ENCODE assay signal across 16 mouse cellular contexts in the genomic region with DNA sequence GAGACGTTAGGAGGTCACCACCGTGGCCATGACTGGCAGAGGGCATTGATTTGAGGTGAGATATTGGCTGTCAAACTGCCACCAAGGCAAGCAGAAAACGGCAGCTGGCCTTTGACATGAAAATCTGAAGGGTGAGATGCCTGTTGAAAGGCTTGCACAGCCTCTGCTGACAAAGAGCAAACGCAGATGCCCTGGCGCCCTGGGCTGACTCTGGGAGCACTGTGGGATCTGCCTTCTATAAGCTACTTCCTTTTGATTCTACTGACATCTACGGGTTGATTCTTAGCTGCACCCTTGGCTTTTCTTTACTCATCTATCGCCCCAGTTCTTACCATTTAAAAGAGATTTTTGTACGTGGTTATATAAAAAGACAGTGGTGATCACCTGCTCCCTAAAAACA.
DNase-seq lines count a peak whose midpoint lies in the region; ATAC-seq and TF ChIP-seq lines count a peak whose summit lies in the region.
"Had no signal": no experiment of that assay in that cellular context is flagged by ENCODE, and none has a peak within 500 bp of the region (broad histone marks: within the 10 kb centered on the region; RNA-seq: fewer than 3 reads in every experiment).

No protein-coding gene starts in this region.

- no peaks in the 10 kb centered on the region for H3K27me3 ChIP-seq in intestine, postnatal 0 days (replicated peaks; ENCODE audit: control insufficient read depth, insufficient read depth, low read length)
- no peaks in the 10 kb centered on the region for H3K27me3 ChIP-seq in intestine, embryonic 15.5 days (replicated peaks)
- H3K27me3 ChIP-seq in embryonic facial prominence, embryonic 11.5 days (ENCODE audit: control insufficient read depth, insufficient read depth, low read length): no peaks in the 10 kb centered on the region
- H3K27me3 ChIP-seq: forebrain, embryonic 13.5 days; limb, embryonic 15.5 days had no signal

- 30% methylated on average over 8 of the region's 8 CpGs for WGBS in intestine, postnatal 0 days
- WGBS in intestine, embryonic 15.5 days: 29% methylated on average over 8 of the region's 8 CpGs
- WGBS in embryonic facial prominence, embryonic 11.5 days: 45% methylated on average over 8 of the region's 8 CpGs

- H3K4me3 ChIP-seq in intestine, postnatal 0 days (ENCODE audit: low read depth, low read length): no peak overlapping the region
- no peak overlapping the region for H3K4me3 ChIP-seq in intestine, embryonic 15.5 days (replicated peaks)
- H3K4me3 ChIP-seq in embryonic facial prominence, embryonic 11.5 days (ENCODE audit: low read depth, low read length): no peak overlapping the region
- H3K4me3 ChIP-seq: forebrain, embryonic 13.5 days; gastrocnemius, adult 2 months; limb, embryonic 15.5 days; megakaryocyte, embryonic 14.5 days; myocyte had no signal

- H3K36me3 ChIP-seq in intestine, postnatal 0 days (ENCODE audit: control insufficient read depth, insufficient read depth): no peaks in the 10 kb centered on the region
- H3K36me3 ChIP-seq in intestine, embryonic 15.5 days: no peaks in the 10 kb centered on the region
- no peaks in the 10 kb centered on the region for H3K36me3 ChIP-seq in embryonic facial prominence, embryonic 11.5 days (replicated peaks; ENCODE audit: control insufficient read depth, insufficient read depth, low read depth, low read length)
- H3K36me3 ChIP-seq: limb, embryonic 15.5 days had no signal

- peak; percentile 47 for TF ChIP-seq CTCF in intestine, postnatal 0 days (IDR thresholded peaks at IDR 0.05; ENCODE audit: low read depth)

- H3K4me2 ChIP-seq in intestine, postnatal 0 days (replicated peaks; ENCODE audit: low read depth): no peak overlapping the region
- H3K4me2 ChIP-seq in intestine, embryonic 15.5 days (replicated peaks): no peak overlapping the region
- H3K4me2 ChIP-seq in embryonic facial prominence, embryonic 11.5 days (ENCODE audit: low read depth, low read length): no peak overlapping the region
- H3K4me2 ChIP-seq: forebrain, embryonic 13.5 days; limb, embryonic 15.5 days had no signal

- H3K4me1 ChIP-seq in intestine, postnatal 0 days (replicated peaks; ENCODE audit: control insufficient read depth, insufficient read depth, low read length): no peaks in the 10 kb centered on the region
- H3K4me1 ChIP-seq in intestine, embryonic 15.5 days (replicated peaks): no peaks in the 10 kb centered on the region
- no peaks in the 10 kb centered on the region for H3K4me1 ChIP-seq in embryonic facial prominence, embryonic 11.5 days (ENCODE audit: control insufficient read depth, insufficient read depth, low read length)
- H3K4me1 ChIP-seq: forebrain, embryonic 13.5 days; limb, embryonic 15.5 days had no signal

- ATAC-seq in intestine, postnatal 0 days: no peak
- ATAC-seq in intestine, embryonic 15.5 days: no peak
- ATAC-seq in embryonic facial prominence, embryonic 11.5 days (replicated peaks; ENCODE audit: insufficient number of reproducible peaks, low FRiP score, low TSS enrichment, low read depth): no peak
- ATAC-seq: forebrain, embryonic 13.5 days; inflammation-experienced regulatory T-cells, adult 6 months had no signal

- no peak overlapping the region for H3K9ac ChIP-seq in intestine, postnatal 0 days (ENCODE audit: low read depth, low read length)
- H3K9ac ChIP-seq in intestine, embryonic 15.5 days: no peak overlapping the region
- H3K9ac ChIP-seq in embryonic facial prominence, embryonic 11.5 days (replicated peaks; ENCODE audit: low read length): no peak overlapping the region
- H3K9ac ChIP-seq: forebrain, embryonic 13.5 days; limb, embryonic 15.5 days had no signal

- DNase-seq in brain, adult 2 months (ENCODE audit: low read depth, low spot score): peak; percentile 3
- peak; percentile 39 for DNase-seq in embryonic facial prominence, embryonic 11.5 days (ENCODE audit: low spot score)
- DNase-seq in thymus, postnatal 14 days: peak; percentile 66
- DNase-seq in right cerebral cortex, postnatal 14 days: no peak
- DNase-seq in frontal cortex, postnatal 14 days (ENCODE audit: low spot score in 2 of 2): no peak
- DNase-seq: adrenal gland, postnatal 25 days; cerebellum, postnatal 14 days; gastrocnemius, adult 2 months; kidney, postnatal 14 days had no signal

- H3K9me3 ChIP-seq in intestine, postnatal 0 days (ENCODE audit: control insufficient read depth): no peaks in the 10 kb centered on the region
- no peaks in the 10 kb centered on the region for H3K9me3 ChIP-seq in intestine, embryonic 15.5 days
- H3K9me3 ChIP-seq in embryonic facial prominence, embryonic 11.5 days (replicated peaks; ENCODE audit: control insufficient read depth, low read length): no peaks in the 10 kb centered on the region
- H3K9me3 ChIP-seq: forebrain, embryonic 13.5 days; limb, embryonic 15.5 days; megakaryocyte, embryonic 14.5 days had no signal

- H3K27ac ChIP-seq in intestine, postnatal 0 days (ENCODE audit: low read depth, low read length): no peak overlapping the region
- H3K27ac ChIP-seq in intestine, embryonic 15.5 days: no peak overlapping the region
- no peak overlapping the region for H3K27ac ChIP-seq in embryonic facial prominence, embryonic 11.5 days (replicated peaks; ENCODE audit: low read depth, low read length)
- H3K27ac ChIP-seq: forebrain, embryonic 13.5 days; gastrocnemius, adult 2 months; limb, embryonic 15.5 days had no signal

Comparison
In these comparisons a context has a peak if more than half of its experiments do, and no peak if none do; other contexts are left out.
1. DNase-seq: peak in brain, adult 2 months (single experiment), embryonic facial prominence, embryonic 11.5 days (single experiment) and thymus, postnatal 14 days (single experiment); none in right cerebral cortex, postnatal 14 days (single experiment) and frontal cortex, postnatal 14 days (0 of 2).